Mouse (Mus musculus): ENCODE data around the gene Gm37240.

GRCm38 (mm10) chr3:85722581-85722980 lies 164.7 kb downstream of the Gm37240 start:
- TF ChIP-seq CTCF (IDR thresholded peaks at IDR 0.05; ENCODE audit: low read depth, low read length) (no peak), GATA1 (IDR thresholded peaks at IDR 0.05; ENCODE audit: borderline replicate concordance, low read length) (no peak), TAL1 (conservative IDR thresholded peaks at IDR 0.05; ENCODE audit: low read depth, low read length) (no peak)
